28 mouse cellular contexts compared by ENCODE assay signal in genomic region chr11:99067591-99067990, GRCm38 (mm10). TPM values are rescaled to one million over a fixed set of nuclear protein-coding genes. Genes with fewer than 3 reads are reported as not detected.
"Had no signal": no experiment of that assay in that cellular context is flagged by ENCODE, and none has a peak within 500 bp of the region (broad histone marks: within the 10 kb centered on the region; RNA-seq: fewer than 3 reads in every experiment).

No protein-coding gene starts in this region.

- H3K9ac ChIP-seq: heart, embryonic 13.5 days; heart, embryonic 15.5 days; hindbrain, embryonic 13.5 days; hindbrain, embryonic 15.5 days; kidney, embryonic 15.5 days; limb, embryonic 13.5 days; limb, embryonic 15.5 days; liver, embryonic 13.5 days had no signal

- H3K4me3 ChIP-seq: gastrocnemius, adult 2 months; heart, adult 2 months; heart, embryonic 13.5 days; heart, embryonic 15.5 days; hindbrain, embryonic 13.5 days; hindbrain, embryonic 15.5 days; kidney, embryonic 15.5 days; limb, embryonic 13.5 days; limb, embryonic 15.5 days; liver, embryonic 13.5 days had no signal

- H3K27ac ChIP-seq: gastrocnemius, adult 2 months; heart, adult 2 months; heart, embryonic 13.5 days; heart, embryonic 15.5 days; hindbrain, embryonic 13.5 days; hindbrain, embryonic 15.5 days; hindbrain, postnatal 0 days; kidney, embryonic 15.5 days; kidney, postnatal 0 days; limb, embryonic 13.5 days; limb, embryonic 15.5 days; liver, embryonic 13.5 days had no signal

- H3K9me3 ChIP-seq: heart, embryonic 13.5 days; heart, embryonic 15.5 days; hindbrain, embryonic 13.5 days; hindbrain, embryonic 15.5 days; kidney, embryonic 15.5 days; limb, embryonic 13.5 days; limb, embryonic 15.5 days; liver, embryonic 13.5 days had no signal

- H3K27me3 ChIP-seq: heart, embryonic 13.5 days; heart, embryonic 15.5 days; hindbrain, embryonic 15.5 days; kidney, embryonic 15.5 days; limb, embryonic 13.5 days; limb, embryonic 15.5 days; liver, embryonic 13.5 days had no signal

- ATAC-seq: hindbrain, postnatal 0 days; intestine, embryonic 16.5 days had no signal

- DNase-seq: gastrocnemius, postnatal 14 days; gastrocnemius, postnatal 36 days; heart, adult 11 months; heart, adult 2 months; heart, postnatal 14 days; heart, postnatal 36 days; kidney, adult 11 months; kidney, adult 2 months; kidney, adult 9 months; kidney, postnatal 14 days; kidney, postnatal 36 days; layer of hippocampus, adult 9-11 months; layer of hippocampus, postnatal 36 days; left cerebral cortex, postnatal 4 days; liver, embryonic 13.5 days had no signal

- H3K36me3 ChIP-seq: heart, embryonic 13.5 days; heart, embryonic 15.5 days; hindbrain, embryonic 13.5 days; hindbrain, embryonic 15.5 days; kidney, embryonic 15.5 days; limb, embryonic 13.5 days; limb, embryonic 15.5 days; liver, embryonic 13.5 days had no signal

- H3K4me2 ChIP-seq: heart, embryonic 11.5 days; heart, embryonic 13.5 days; heart, embryonic 15.5 days; hindbrain, embryonic 13.5 days; hindbrain, embryonic 15.5 days; kidney, embryonic 15.5 days; limb, embryonic 13.5 days; limb, embryonic 15.5 days; liver, embryonic 13.5 days had no signal

RNA-seq across cellular contexts. Expression of gene Tns4, which starts 21.5 kb away (rescaled TPM):
- total RNA-seq: gastrocnemius, postnatal 36 days; hematopoietic stem cell, adult 5-6 weeks; layer of hippocampus, postnatal 36 days; left cerebral cortex, postnatal 4 days had no signal
